Mouse (Mus musculus) kidney, adult 2 months (tissue): Measurements from ENCODE around the gene Insm1. TPM values are rescaled to one million over a fixed set of nuclear protein-coding genes. Genes with fewer than 3 reads are reported as not detected.

Experiments used
- DNase-seq: peaks from one replicate; pipeline ENCODE4 v3.0.0; 2021
- H3K27ac ChIP-seq: fragments of 200-500 bp; 2 replicates; pipeline ENCODE4 v1.5.1; 2012; ENCODE audit warnings: low read depth, low read length, control low read depth, inconsistent platforms; ENCODE audit not compliant: insufficient read depth
- H3K27me3 ChIP-seq: fragments of 200-500 bp; replicated peaks from 2 replicates; pipeline ENCODE4 v1.6.1; 2012; ENCODE audit warnings: mild to moderate bottlenecking, moderate library complexity, low read length, inconsistent platforms; ENCODE audit not compliant: control insufficient read depth, insufficient read depth
- H3K36me3 ChIP-seq: fragments of 200-500 bp; 2 replicates; pipeline ENCODE4 v1.6.1; 2012; ENCODE audit warnings: mild to moderate bottlenecking, moderate library complexity, low read length, inconsistent platforms; ENCODE audit not compliant: control insufficient read depth, insufficient read depth
- H3K4me1 ChIP-seq: fragments of 200-500 bp; 2 replicates; pipeline ENCODE4 v1.6.1; 2011; ENCODE audit warnings: low read length; ENCODE audit not compliant: control insufficient read depth, insufficient read depth
- H3K4me3 ChIP-seq: fragments of 200-500 bp; 2 replicates; pipeline ENCODE4 v1.5.1; 2011; ENCODE audit warnings: mild to moderate bottlenecking, low read depth, low read length, control low read depth; ENCODE audit not compliant: insufficient read depth
- CTCF ChIP-seq: fragments of 200-500 bp; conservative IDR thresholded peaks from 2 replicates; pipeline ENCODE4 v1.5.1; 2011; ENCODE audit warnings: low read depth, mild to moderate bottlenecking, control low read depth, low read length, moderate library complexity, mixed read lengths; ENCODE audit not compliant: insufficient read depth, insufficient read length
- POLR2A ChIP-seq: fragments of 200-500 bp; IDR thresholded peaks from one replicate; pipeline ENCODE4 v1.6.1; 2011; ENCODE audit warnings: low read depth, low read length, control low read depth
- WGBS: fragments of 180-500 bp; shearing (Covaris S2); methylation state at CpG from one replicate; pipeline ENCODE4 v1.1.7; 2018; 5-methylcytosine and 5-hydroxymethylcytosine counted together
- polyA plus RNA-seq: library from polyadenylated mRNA; depleted of rRNA; stranded (reverse); fragments of >200 nt; gene quantifications from 2 replicates; pipeline ENCODE4 v1.2.3, GENCODE M21; 2012

Insm1 gene
- polyA plus RNA-seq, 1 experiment: 0.17 TPM

- Histone ChIP-seq H3K27ac (no peak overlapping the region), H3K4me3 (no peak overlapping the region)
Observed at GRCm38 (mm10) chr2:146218881-146219535, 2.7 kb upstream of the Insm1 start.

GRCm38 (mm10) chr2:146219791-146220190 is 1.9 kb upstream of the Insm1 start:
- no peak for DNase-seq
- Histone ChIP-seq H3K36me3 (no peaks in the 10 kb centered on the region), H3K4me1 (no peaks in the 10 kb centered on the region; the same call in 1 of the 2 replicates), H3K27me3 (peaks cover 23% of the 10 kb centered on the region), H3K4me3 (no peak overlapping the region), H3K27ac (no peak overlapping the region)
- no peak for TF ChIP-seq CTCF
- TF ChIP-seq POLR2A: no peak
- 17% methylated on average over 11 of the region's 11 CpGs for WGBS

More at GRCm38 (mm10) chr2:146218881-146219535, 2.7 kb upstream of the Insm1 start:
- Histone ChIP-seq H3K36me3 (no peaks in the 10 kb centered on the region), H3K27me3 (peaks cover 23% of the 10 kb centered on the region), H3K4me1 (no peaks in the 10 kb centered on the region; the same call in 1 of the 2 replicates)
- TF ChIP-seq POLR2A (no peak), CTCF (no peak)
- DNase-seq: no peak
- WGBS: 5% methylated on average over 19 of the region's 19 CpGs

- H3K27me3 ChIP-seq: peaks cover 22% of the 10 kb centered on the region
- H3K27ac ChIP-seq: no peak overlapping the region
- H3K36me3 ChIP-seq: no peaks in the 10 kb centered on the region
- DNase-seq: no peak
- WGBS: 3% methylated on average over 24 of the region's 24 CpGs
- no peak overlapping the region for H3K4me3 ChIP-seq
- H3K4me1 ChIP-seq: no peaks in the 10 kb centered on the region; the same call in 1 of the 2 replicates
- TF ChIP-seq CTCF: no peak
- TF ChIP-seq POLR2A: no peak
Observed at GRCm38 (mm10) chr2:146220591-146221075, 1.1 kb upstream of the Insm1 start.

- no peak for TF ChIP-seq CTCF
- no peak for TF ChIP-seq POLR2A
- Histone ChIP-seq H3K27me3 (peaks cover 20% of the 10 kb centered on the region), H3K4me3 (peak overlapping the region; percentile 7)
Observed at GRCm38 (mm10) chr2:146221929-146222278, 183 bp downstream of the Insm1 start.

GRCm38 (mm10) chr2:146222279-146223175 is 806 bp downstream of the Insm1 start:
- peak overlapping the region; percentile 7 for H3K4me3 ChIP-seq
- DNase-seq: no peak
- H3K4me1 ChIP-seq: no peaks in the 10 kb centered on the region; the same call in 1 of the 2 replicates
- no peaks in the 10 kb centered on the region for H3K36me3 ChIP-seq
- 2% methylated on average over 131 of the region's 133 CpGs for WGBS
- TF ChIP-seq CTCF: no peak
- TF ChIP-seq POLR2A: no peak
- H3K27ac ChIP-seq: no peak overlapping the region
- H3K27me3 ChIP-seq: peaks cover 20% of the 10 kb centered on the region

More at GRCm38 (mm10) chr2:146221929-146222278, 183 bp downstream of the Insm1 start:
- WGBS: under 1% methylated on average over 40 of the region's 44 CpGs
- Histone ChIP-seq H3K4me1 (no peaks in the 10 kb centered on the region; the same call in 1 of the 2 replicates), H3K27ac (no peak overlapping the region), H3K36me3 (no peaks in the 10 kb centered on the region)
- DNase-seq: no peak

GRCm38 (mm10) chr2:146223176-146223905 is 1.6 kb downstream of the Insm1 start:
- Histone ChIP-seq H3K4me1 (no peaks in the 10 kb centered on the region; the same call in 1 of the 2 replicates), H3K27me3 (peaks cover 20% of the 10 kb centered on the region), H3K36me3 (no peaks in the 10 kb centered on the region), H3K27ac (no peak overlapping the region), H3K4me3 (no peak overlapping the region)
- peak; percentile 20 for DNase-seq
- no peak for TF ChIP-seq POLR2A
- TF ChIP-seq CTCF: no peak
- 1% methylated on average over 69 of the region's 75 CpGs for WGBS
